Mouse (Mus musculus): ENCODE data around the gene Nsmce1. TPM values are rescaled to one million over a fixed set of nuclear protein-coding genes. Genes with fewer than 3 reads are reported as not detected.

The Nsmce1 gene
- polyA plus RNA-seq (2012; rRNA removed), result 39.2 and 54.5 TPM in 2 replicates

GRCm38 (mm10) chr7:125490947-125491735 is at the start of gene Nsmce1:
TSS of gene Nsmce1 (minus strand) at chr7:125491596.
- DNase-seq (ENCODE audit: low read depth), result no peak

GRCm38 (mm10) chr7:125541026-125541425 is 49.6 kb upstream of the Nsmce1 start:
- DNase-seq (ENCODE audit: low read depth), result no peak

GRCm38 (mm10) chr7:125539351-125539750 is 48.0 kb upstream of the Nsmce1 start:
- DNase-seq (ENCODE audit: low read depth), result no peak

GRCm38 (mm10) chr7:125527901-125528580 is 36.6 kb upstream of the Nsmce1 start:
- no peak for DNase-seq (ENCODE audit: low read depth)

GRCm38 (mm10) chr7:125527186-125527585 is 35.8 kb upstream of the Nsmce1 start:
- DNase-seq (ENCODE audit: low read depth), result no peak

GRCm38 (mm10) chr7:125523051-125523450 is 31.7 kb upstream of the Nsmce1 start:
- no peak for DNase-seq (ENCODE audit: low read depth)

GRCm38 (mm10) chr7:125519715-125520114 is 28.3 kb upstream of the Nsmce1 start:
- no peak for DNase-seq (ENCODE audit: low read depth)

GRCm38 (mm10) chr7:125517470-125517869 is 26.1 kb upstream of the Nsmce1 start:
- DNase-seq (ENCODE audit: low read depth), result no peak

- no peak for DNase-seq (ENCODE audit: low read depth)
Measured at GRCm38 (mm10) chr7:125516723-125517122, 25.3 kb upstream of the Nsmce1 start.

- DNase-seq (ENCODE audit: low read depth), result no peak
Measured at GRCm38 (mm10) chr7:125515081-125515853, 23.9 kb upstream of the Nsmce1 start.

- no peak for DNase-seq (ENCODE audit: low read depth)
Measured at GRCm38 (mm10) chr7:125511852-125512251, 20.5 kb upstream of the Nsmce1 start.

- no peak for DNase-seq (ENCODE audit: low read depth)
Measured at GRCm38 (mm10) chr7:125511432-125511831, 20.0 kb upstream of the Nsmce1 start.

- no peak for DNase-seq (ENCODE audit: low read depth)
Measured at GRCm38 (mm10) chr7:125507279-125507678, 15.9 kb upstream of the Nsmce1 start.

- DNase-seq (ENCODE audit: low read depth), result no peak
Measured at GRCm38 (mm10) chr7:125505568-125505967, 14.2 kb upstream of the Nsmce1 start.

GRCm38 (mm10) chr7:125504618-125505017 is 13.2 kb upstream of the Nsmce1 start:
- no peak for DNase-seq (ENCODE audit: low read depth)

GRCm38 (mm10) chr7:125503374-125504092 is 12.1 kb upstream of the Nsmce1 start:
- no peak for DNase-seq (ENCODE audit: low read depth)

- no peak for DNase-seq (ENCODE audit: low read depth)
Measured at GRCm38 (mm10) chr7:125500879-125501278, 9.5 kb upstream of the Nsmce1 start.

- DNase-seq (ENCODE audit: low read depth), result peak; percentile 16
Measured at GRCm38 (mm10) chr7:125499927-125500868, 8.8 kb upstream of the Nsmce1 start.

GRCm38 (mm10) chr7:125495864-125496440 is 4.6 kb upstream of the Nsmce1 start:
- DNase-seq (ENCODE audit: low read depth), result no peak

- DNase-seq (ENCODE audit: low read depth), result no peak
Measured at GRCm38 (mm10) chr7:125492551-125492950, 1.2 kb upstream of the Nsmce1 start.

Data from gonadal fat pad, adult 2 months (tissue).